Mouse (Mus musculus): ENCODE data around the gene Apol7a.

DNA sequence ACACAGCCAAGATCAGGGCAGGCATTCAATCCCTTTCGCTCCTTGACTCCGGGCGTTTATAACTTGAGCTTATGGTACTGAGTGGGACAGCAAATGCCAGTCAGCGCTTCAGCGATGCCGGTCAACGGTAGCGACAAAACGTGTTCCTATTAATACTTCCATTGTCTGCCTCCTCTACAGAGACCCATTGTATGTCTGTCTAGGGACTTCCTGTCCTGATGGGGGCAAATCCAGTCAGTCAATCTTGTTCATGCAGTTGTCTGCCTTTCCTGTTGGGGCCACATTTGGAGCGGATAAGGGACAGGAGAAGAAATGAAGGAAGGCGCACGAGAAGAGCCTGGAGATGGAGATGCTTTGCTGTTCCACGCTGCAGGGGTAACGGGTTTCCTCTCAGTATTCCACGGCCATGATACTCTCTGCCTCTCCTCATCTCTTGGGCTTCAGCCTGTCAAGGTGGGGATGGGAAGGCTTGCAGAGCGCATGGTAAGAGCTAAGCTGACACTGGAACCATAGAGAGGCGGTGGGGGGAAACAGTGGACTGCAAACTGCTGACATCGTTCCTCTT, 55.9 kb downstream of the Apol7a start:
- TF ChIP-seq CTCF (IDR thresholded peaks at IDR 0.05; ENCODE audit: extremely low read depth, insufficient read length, insufficient replicate concordance, low read depth, low read length) (no peak), POLR2A (IDR thresholded peaks at IDR 0.05; ENCODE audit: low read depth, low read length) (no peak)

Data from small intestine, adult 2 months (tissue).